Mouse (Mus musculus) liver (tissue): ENCODE results near the gene Prkar2a.

Experiments
- DNase-seq: peaks from one replicate; pipeline ENCODE4 v3.0.0-alpha.2; 2020; ENCODE audit warnings: mixed read lengths

The Prkar2a gene

GRCm38 (mm10) chr9:108753326-108753725 lies 64.2 kb downstream of the Prkar2a start:
- peak; percentile 52 for DNase-seq

GRCm38 (mm10) chr9:108753976-108754375 lies 64.9 kb downstream of the Prkar2a start:
- no peak for DNase-seq

GRCm38 (mm10) chr9:108754423-108754822 lies 65.3 kb downstream of the Prkar2a start:
- DNase-seq: no peak

GRCm38 (mm10) chr9:108757406-108757805 lies 68.3 kb downstream of the Prkar2a start:
- no peak for DNase-seq

DNA sequence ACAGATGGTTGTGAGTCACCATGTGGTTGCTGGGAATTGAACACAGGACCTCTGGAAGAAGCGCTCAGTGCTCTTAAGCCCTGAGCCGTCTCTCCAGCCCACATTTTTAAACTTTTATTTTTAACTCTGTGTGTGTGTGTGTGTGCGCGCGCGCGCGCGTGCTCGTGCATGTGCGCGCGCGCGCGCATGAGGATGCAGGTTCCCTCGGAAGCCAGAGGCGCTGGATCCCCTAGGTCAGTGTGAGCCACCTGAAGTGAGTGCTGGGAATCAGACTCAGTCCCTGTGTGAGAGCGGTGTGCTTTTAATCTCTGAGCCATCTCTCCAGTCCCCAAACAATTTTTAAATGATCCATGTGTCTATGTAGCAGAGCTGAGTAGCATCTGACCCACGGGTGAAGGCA lies 70.0 kb downstream of the Prkar2a start:
- no peak for DNase-seq

DNA sequence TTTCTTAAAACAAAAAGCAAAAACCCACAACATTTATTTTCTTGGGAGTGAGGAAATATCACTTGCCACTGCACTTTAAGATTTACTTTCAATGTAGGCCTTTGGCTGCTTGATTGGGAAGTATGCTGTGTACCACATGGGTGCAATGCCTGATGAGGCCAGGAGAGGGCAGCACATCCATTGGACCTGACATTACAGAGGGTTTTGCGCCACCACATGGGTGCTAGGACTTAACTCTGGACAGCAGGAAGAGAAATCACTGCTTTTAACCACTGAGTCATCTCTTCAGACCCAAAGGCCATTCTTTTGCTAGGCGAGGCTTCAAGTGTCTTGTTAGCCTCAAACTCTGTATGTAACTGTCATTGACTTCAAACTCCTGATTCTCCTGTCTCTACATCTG lies 70.7 kb downstream of the Prkar2a start:
- DNase-seq: peak; percentile 73

DNA sequence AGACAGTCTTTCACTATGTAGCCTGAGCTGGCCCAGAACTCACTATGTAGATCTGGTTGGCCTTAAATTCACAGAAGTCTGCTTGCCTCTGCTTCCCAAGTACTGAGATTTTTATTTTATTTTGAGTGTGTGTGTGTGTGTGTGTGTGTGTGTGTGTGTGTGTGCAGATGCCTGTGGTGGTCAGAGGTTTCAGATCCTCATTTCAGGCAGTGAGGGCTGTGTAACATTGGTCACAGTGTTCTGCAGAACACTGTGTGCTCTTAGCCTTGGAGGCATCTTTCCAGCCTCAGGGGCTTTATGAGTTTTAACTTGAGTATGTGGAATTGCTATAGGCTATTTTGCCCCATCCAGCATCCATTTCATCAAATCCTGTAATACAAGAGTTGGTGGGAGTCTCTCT lies 72.4 kb downstream of the Prkar2a start:
- no peak for DNase-seq

DNA sequence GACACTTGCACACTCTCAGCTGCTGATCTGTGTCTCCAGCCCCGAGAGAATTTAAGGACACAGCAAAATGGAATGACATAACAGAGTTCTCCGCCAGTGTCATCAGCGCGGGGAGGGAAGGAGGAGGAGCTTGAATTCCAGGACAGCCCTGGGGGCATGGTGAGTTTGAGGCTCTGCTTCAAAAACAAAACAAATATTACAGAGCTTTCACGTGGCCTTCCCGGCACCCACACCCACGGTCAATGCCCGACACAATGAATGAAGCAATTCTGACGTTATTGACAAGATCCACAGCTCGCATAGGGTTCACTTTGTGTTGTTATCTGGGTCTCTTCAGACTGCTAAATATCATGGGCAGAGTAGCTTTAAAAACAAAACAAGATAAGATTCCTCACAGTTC lies 75.9 kb downstream of the Prkar2a start:
- DNase-seq: no peak

DNA sequence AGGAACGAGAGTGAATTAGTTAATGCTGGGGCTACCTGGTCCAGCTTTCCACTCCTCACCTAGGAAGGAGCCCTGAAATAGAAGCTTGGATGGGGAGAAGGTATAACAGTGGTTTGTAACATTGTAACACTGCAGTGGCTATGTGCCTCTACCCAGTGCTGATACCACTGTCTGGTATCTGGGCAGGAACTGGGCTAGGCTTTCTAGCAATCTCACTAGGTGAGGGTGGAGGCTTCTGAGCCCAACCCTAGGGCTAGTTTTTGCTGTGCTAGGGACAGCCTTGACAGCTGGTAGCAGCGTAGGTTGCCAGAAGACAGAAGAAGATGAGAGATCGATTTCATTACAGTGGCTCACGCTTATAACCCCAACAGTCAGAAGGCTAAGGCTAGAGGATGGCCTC lies 87.5 kb downstream of the Prkar2a start:
- peak; percentile 48 for DNase-seq

DNA sequence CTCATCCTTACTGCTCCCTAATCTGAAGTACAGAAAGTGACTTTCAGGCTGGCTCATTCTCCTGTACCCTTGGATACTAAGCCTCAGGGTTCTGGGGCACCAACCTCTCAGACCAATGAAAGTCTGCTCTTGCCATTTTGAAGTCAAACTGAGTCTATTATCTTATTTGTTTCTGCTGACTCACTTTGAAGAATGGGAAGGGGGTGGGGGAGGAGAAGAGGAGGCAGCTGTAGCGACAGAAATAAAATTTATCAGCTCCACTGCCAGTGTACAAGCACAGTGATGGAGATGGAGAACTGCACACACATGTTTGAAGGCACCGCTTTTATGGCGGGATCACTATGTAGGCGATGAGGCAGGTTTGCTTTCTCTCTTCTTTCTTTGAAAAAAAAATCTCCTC lies 88.2 kb downstream of the Prkar2a start:
- DNase-seq: no peak

- DNase-seq: no peak
Observed at GRCm38 (mm10) chr9:108780959-108781358, 91.8 kb downstream of the Prkar2a start.

GRCm38 (mm10) chr9:108781891-108782290 lies 92.8 kb downstream of the Prkar2a start:
- no peak for DNase-seq

- no peak for DNase-seq
Observed at GRCm38 (mm10) chr9:108782836-108783547, 93.9 kb downstream of the Prkar2a start.

GRCm38 (mm10) chr9:108783548-108784463 lies 94.7 kb downstream of the Prkar2a start, which contains the start of gene Ip6k2:
Ip6k2 (plus strand) TSS chr9:108783796.
- DNase-seq: peak; percentile 97

DNA sequence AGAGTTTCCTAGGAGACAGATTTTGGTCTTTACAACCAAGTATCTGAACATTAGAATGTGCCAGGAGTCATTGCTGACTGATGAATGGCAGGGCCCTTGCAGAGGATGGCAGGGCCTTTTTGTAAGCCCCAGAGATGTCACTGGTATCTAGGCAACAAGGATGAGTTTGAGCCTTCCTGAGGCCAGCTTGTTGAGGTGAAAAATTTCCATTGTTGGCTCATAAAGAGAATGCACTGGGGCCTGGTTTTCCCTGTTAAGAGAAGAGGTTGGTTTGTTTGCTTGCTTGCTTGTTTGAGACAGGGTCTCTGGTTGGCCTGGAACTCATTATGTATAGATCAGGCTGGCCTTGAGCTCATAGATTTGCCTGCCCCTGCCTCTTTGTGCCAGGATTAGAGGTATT lies 96.3 kb downstream of the Prkar2a start:
- DNase-seq: no peak

GRCm38 (mm10) chr9:108786494-108786893 lies 97.4 kb downstream of the Prkar2a start:
- no peak for DNase-seq

DNA sequence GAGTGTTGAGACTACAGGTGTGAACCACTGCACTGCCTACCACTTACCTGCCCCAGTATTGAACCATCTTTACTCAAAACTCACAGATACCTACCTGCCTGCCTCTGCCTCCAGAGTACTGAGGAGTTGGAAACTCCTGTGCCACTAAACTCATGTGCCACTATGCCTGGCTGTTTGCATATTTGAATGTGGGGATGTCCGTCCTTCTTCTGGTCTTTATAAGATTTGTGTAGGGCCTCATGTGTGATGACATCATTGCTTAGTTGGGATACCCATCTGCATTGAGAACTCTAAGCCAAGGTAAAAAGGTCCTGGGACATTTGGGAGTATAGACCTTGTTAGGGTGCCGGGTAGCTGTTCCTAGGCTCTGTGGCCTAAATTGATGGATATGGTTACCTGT lies 98.0 kb downstream of the Prkar2a start:
- DNase-seq: no peak

- no peak for DNase-seq
Observed at GRCm38 (mm10) chr9:108788713-108789112, 99.6 kb downstream of the Prkar2a start.

DNA sequence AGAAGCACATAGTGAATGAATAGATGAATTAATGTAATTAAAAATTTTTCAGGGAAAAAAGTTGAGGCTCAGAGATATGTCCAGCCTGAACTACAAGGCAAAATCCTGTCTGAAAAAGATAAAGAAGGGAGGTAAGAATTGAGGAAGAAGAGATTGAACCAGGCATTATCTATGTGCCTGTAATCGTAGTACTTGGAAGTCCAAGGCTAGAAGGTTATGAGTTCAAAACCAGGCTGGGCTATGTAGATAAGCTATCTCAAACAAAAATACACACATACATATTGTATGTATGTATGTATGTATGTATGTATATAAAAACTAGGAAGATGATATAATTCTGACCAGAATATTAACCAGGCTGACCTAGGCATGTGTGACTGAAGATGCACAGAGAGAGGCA lies 103.2 kb downstream of the Prkar2a start:
- DNase-seq: no peak

DNA sequence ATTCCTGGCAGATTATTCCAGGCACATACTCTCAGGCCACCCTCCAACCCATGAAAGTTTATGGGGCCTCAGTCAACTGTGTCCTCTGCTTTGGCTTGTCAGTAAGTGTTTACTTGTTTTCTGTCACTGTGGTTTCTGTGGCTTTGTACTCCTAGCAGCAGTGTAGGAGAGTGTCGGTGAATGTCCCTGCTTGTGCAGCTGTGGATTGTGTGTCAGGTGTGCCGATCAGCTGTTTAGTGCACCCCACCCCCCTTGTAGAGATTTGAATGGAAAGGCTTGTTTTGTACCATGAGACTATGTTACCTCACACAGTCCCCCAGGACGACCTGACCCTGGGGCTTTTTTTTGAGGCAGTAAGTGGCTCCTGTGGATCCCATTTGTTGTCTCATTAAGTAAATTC lies 103.6 kb downstream of the Prkar2a start:
- DNase-seq: no peak

DNA sequence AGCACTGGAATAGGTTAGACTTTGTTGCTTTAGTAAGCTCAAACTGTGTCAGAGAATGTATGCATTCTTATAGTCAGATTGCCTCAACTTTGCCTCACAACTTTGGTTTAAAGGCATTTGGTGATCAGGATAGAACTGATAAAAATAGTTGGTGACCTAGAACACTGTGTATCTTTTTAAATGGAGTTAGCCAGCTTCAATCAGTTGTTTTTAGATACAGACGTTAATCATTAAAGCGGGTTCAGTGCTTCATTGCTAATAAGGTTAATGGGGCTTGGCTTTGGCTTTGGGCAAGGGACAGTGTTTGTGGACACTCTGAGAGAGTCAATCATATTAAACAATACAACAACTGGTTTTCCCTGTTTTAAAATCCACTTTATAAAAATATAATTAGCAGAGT lies 106.2 kb downstream of the Prkar2a start:
- DNase-seq: no peak

GRCm38 (mm10) chr9:108795762-108796161 lies 106.6 kb downstream of the Prkar2a start:
- peak; percentile 93 for DNase-seq

GRCm38 (mm10) chr9:108796351-108796981 lies 107.4 kb downstream of the Prkar2a start:
- no peak for DNase-seq

DNA sequence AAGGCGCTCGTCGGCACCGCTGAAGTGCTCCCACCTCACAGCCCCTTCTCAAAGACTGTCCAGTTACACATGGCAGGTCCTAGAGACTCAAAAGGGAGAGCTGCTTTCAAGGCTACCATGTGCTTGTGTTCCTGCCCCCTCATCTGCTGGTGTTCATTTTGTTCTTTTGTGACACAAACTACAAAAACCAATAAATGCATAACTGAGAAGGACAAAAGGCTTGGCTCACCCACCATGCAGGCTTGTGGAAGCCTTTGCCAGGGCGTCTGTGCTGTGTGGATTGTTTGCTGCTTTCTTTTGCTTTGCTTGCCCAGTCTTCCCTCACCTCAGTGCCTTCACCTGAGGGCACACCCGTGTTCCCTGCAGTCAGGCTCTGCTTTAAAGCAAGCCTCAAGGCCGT lies 108.4 kb downstream of the Prkar2a start:
- no peak for DNase-seq
